Comparison of ENCODE assay signal across 25 mouse cellular contexts in genomic region chr9:86630352-86630931, GRCm38 (mm10). TPM values are rescaled to one million over a fixed set of nuclear protein-coding genes. Genes with fewer than 3 reads are reported as not detected.
DNase-seq lines count a peak whose midpoint lies in the region; ATAC-seq and TF ChIP-seq lines count a peak whose summit lies in the region.
"Had no signal": no experiment of that assay in that cellular context is flagged by ENCODE, and none has a peak within 500 bp of the region (broad histone marks: within the 10 kb centered on the region; RNA-seq: fewer than 3 reads in every experiment).

No protein-coding gene starts in this region.

- no peaks in the 10 kb centered on the region for H3K36me3 ChIP-seq in kidney, postnatal 0 days (ENCODE audit: insufficient read depth, low read length)
- peaks cover 0 to 15% of the 10 kb centered on the region in 2 experiments for H3K36me3 ChIP-seq in CH12.LX (replicated peaks in 1 of 2; ENCODE audit: control insufficient read depth in 1 of 2, insufficient read depth in 1 of 2, low read length in 1 of 2)
- no peaks in the 10 kb centered on the region for H3K36me3 ChIP-seq in heart, embryonic 14.5 days (ENCODE audit: control insufficient read depth, insufficient read depth, low read length)
- H3K36me3 ChIP-seq: limb, embryonic 10.5 days; midbrain, embryonic 12.5 days; neural tube, embryonic 12.5 days had no signal

- no peak overlapping the region for H3K4me2 ChIP-seq in kidney, postnatal 0 days (ENCODE audit: low read length)
- H3K4me2 ChIP-seq in CH12.LX (ENCODE audit: insufficient read depth, low read depth, poor library complexity, severe bottlenecking): peak overlapping the region; percentile 96
- H3K4me2 ChIP-seq in heart, embryonic 14.5 days (ENCODE audit: low read length): peak overlapping the region; percentile 18; the same call in 1 of the 2 replicates
- H3K4me2 ChIP-seq: liver, embryonic 11.5 days; midbrain, embryonic 12.5 days; neural tube, embryonic 12.5 days had no signal

- in situ Hi-C loops in CH12.LX (cut with MboI; ENCODE audit: low pct_ligation_motif_present, low pct_unique_long_range_greater_than_20kb, low sequenced_read_pairs): no loop called here

- TF ChIP-seq POLR2A in CH12.LX (IDR thresholded peaks at IDR 0.05; ENCODE audit: low read depth, low read length): no peak

- H3K4me1 ChIP-seq in kidney, postnatal 0 days (replicated peaks; ENCODE audit: insufficient read depth, low read length): no peaks in the 10 kb centered on the region
- H3K4me1 ChIP-seq in CH12.LX (ENCODE audit: control insufficient read depth in 1 of 2, insufficient read depth in 2 of 2): peaks cover 11 to 63% of the 10 kb centered on the region in 2 experiments
- H3K4me1 ChIP-seq in heart, embryonic 14.5 days (ENCODE audit: control insufficient read depth in 2 of 2, insufficient read depth in 2 of 2, low read length in 2 of 2): peaks cover 4 to 23% of the 10 kb centered on the region in 2 experiments
- H3K4me1 ChIP-seq: midbrain, embryonic 12.5 days; neural tube, embryonic 12.5 days had no signal

- no peak for ATAC-seq in kidney, postnatal 0 days (replicated peaks; ENCODE audit: low FRiP score, low read depth)
- ATAC-seq in heart, embryonic 14.5 days (ENCODE audit: insufficient number of reproducible peaks, insufficient read depth, low FRiP score, low read depth): no peak
- ATAC-seq: forebrain, embryonic 14.5 days; hindbrain, postnatal 0 days had no signal

- DNase-seq in kidney, postnatal 0 days (ENCODE audit: low spot score): peak; percentile 26
- no peak for DNase-seq in kidney, postnatal 25 days
- peak; percentile 6 for DNase-seq in 416B (ENCODE audit: low read depth)
- DNase-seq in CH12.LX (ENCODE audit: extremely low read depth): peak; percentile 34
- DNase-seq in retina, embryonic 14.5 days (ENCODE audit: low spot score): no peak
- no peak for DNase-seq in layer of hippocampus, adult 18-20 months (ENCODE audit: low spot score in 2 of 2)
- no peak for DNase-seq in left cerebral cortex, postnatal 4 days
- DNase-seq: adrenal gland, postnatal 25 days; cerebellum, adult 11-12 months; cerebellum, postnatal 36 days; gastrocnemius, postnatal 14 days; kidney, adult 2 months; kidney, postnatal 14 days; lung, adult 2 months; lung, postnatal 4 days; thymus, adult 18-20 months had no signal

- dilution Hi-C loops in CH12.LX (cut with MboI; ENCODE audit: extremely low pct_ligation_motif_present, extremely low pct_unique_long_range_greater_than_20kb, low sequenced_read_pairs): no loop called here

- TF ChIP-seq EP300 in CH12.LX (IDR thresholded peaks at IDR 0.05; ENCODE audit: low read length): 0 out of 2 replicates have a peak, but pooled peaks have one; percentile 14

- H3K9me3 ChIP-seq in kidney, postnatal 0 days (replicated peaks; ENCODE audit: low read length): no peaks in the 10 kb centered on the region
- peaks cover 3% of the 10 kb centered on the region for H3K9me3 ChIP-seq in CH12.LX (replicated peaks; ENCODE audit: low read length)
- H3K9me3 ChIP-seq in heart, embryonic 14.5 days (ENCODE audit: control insufficient read depth, low read length): no peaks in the 10 kb centered on the region
- H3K9me3 ChIP-seq: limb, embryonic 10.5 days; midbrain, embryonic 12.5 days; neural tube, embryonic 12.5 days had no signal

- no peak for TF ChIP-seq CTCF in kidney, postnatal 0 days (IDR thresholded peaks at IDR 0.05; ENCODE audit: low read depth)
- TF ChIP-seq CTCF in CH12.LX (conservative IDR thresholded peaks at IDR 0.05 in 1 of 2, IDR thresholded peaks at IDR 0.05 in 1 of 2; ENCODE audit: low read depth in 2 of 2, low read length in 2 of 2): no peak

- no peak overlapping the region for H3K9ac ChIP-seq in kidney, postnatal 0 days (ENCODE audit: low read depth, low read length)
- H3K9ac ChIP-seq in CH12.LX (ENCODE audit: insufficient read depth, low read depth): peak overlapping the region; percentile 56; the same call in 1 of the 2 replicates
- no peak overlapping the region; the same call in 1 of the 2 replicates for H3K9ac ChIP-seq in heart, embryonic 14.5 days (ENCODE audit: low read length)
- H3K9ac ChIP-seq: midbrain, embryonic 12.5 days; neural tube, embryonic 12.5 days had no signal

- no peak overlapping the region for H3K4me3 ChIP-seq in kidney, postnatal 0 days (replicated peaks; ENCODE audit: low read depth, low read length)
- H3K4me3 ChIP-seq in CH12.LX (replicated peaks in 1 of 3; ENCODE audit: low read depth in 2 of 3, low read length in 2 of 3, poor library complexity in 1 of 3): peak overlapping the region in 1 of 3 experiments; percentile 16
- H3K4me3 ChIP-seq in heart, embryonic 14.5 days (ENCODE audit: control insufficient read depth in 1 of 2, insufficient read depth in 1 of 2, low read depth in 1 of 2, low read length in 2 of 2): no peak overlapping the region
- H3K4me3 ChIP-seq: erythroblast, embryonic 14.5 days; limb, embryonic 10.5 days; midbrain, embryonic 12.5 days; neural tube, embryonic 12.5 days had no signal

- H3K27me3 ChIP-seq in kidney, postnatal 0 days (ENCODE audit: insufficient read depth, low read length): no peaks in the 10 kb centered on the region
- H3K27me3 ChIP-seq in CH12.LX (replicated peaks): no peaks in the 10 kb centered on the region
- no peaks in the 10 kb centered on the region for H3K27me3 ChIP-seq in heart, embryonic 14.5 days (ENCODE audit: control insufficient read depth, insufficient read depth, low read length)
- H3K27me3 ChIP-seq: midbrain, embryonic 12.5 days; neural tube, embryonic 12.5 days had no signal

- intact Hi-C loops in left cerebral cortex, postnatal 4 days (cut with DNase I): no loop called here

- 79% methylated on average over 5 of the region's 5 CpGs for WGBS in kidney, postnatal 0 days
- 48% methylated on average over 5 of the region's 5 CpGs for WGBS in heart, embryonic 14.5 days

- H3K79me2 ChIP-seq in CH12.LX (replicated peaks; ENCODE audit: control insufficient read depth, extremely low read depth, insufficient read depth, poor library complexity, severe bottlenecking): no peaks in the 10 kb centered on the region

- no peak overlapping the region for H3K27ac ChIP-seq in kidney, postnatal 0 days
- peak overlapping the region; percentile 40; the same call in 1 of the 2 replicates for H3K27ac ChIP-seq in CH12.LX (ENCODE audit: insufficient read depth, low read depth)
- H3K27ac ChIP-seq in heart, embryonic 14.5 days (replicated peaks in 1 of 2; ENCODE audit: control insufficient read depth in 1 of 2, insufficient read depth in 1 of 2, low read depth in 2 of 2, low read length in 2 of 2): peak overlapping the region; percentile 41 to 47; a peak in 1 of 4 replicates
- H3K27ac ChIP-seq: hindbrain, postnatal 0 days; left cerebral cortex, adult 2 months; limb, embryonic 10.5 days; midbrain, embryonic 12.5 days; neural tube, embryonic 12.5 days had no signal

- no peak for TF ChIP-seq RAD21 in CH12.LX (IDR thresholded peaks at IDR 0.05; ENCODE audit: low read depth, low read length)

TF ChIP-seq in CH12.LX, 34 proteins besides CTCF, POLR2A, EP300 and RAD21:
- TF ChIP-seq ZC3H11A (IDR thresholded peaks at IDR 0.05; ENCODE audit: low read depth, low read length) (no peak), BHLHE40 (IDR thresholded peaks at IDR 0.05; ENCODE audit: low read depth, low read length) (0 out of 2 replicates have a peak, but pooled peaks have one; percentile 5), IRF4 (IDR thresholded peaks at IDR 0.05; ENCODE audit: low read depth, low read length) (peak; percentile 47), MAZ (IDR thresholded peaks at IDR 0.05; ENCODE audit: low read depth, low read length) (peak; percentile 95), PAX5 (IDR thresholded peaks at IDR 0.05; ENCODE audit: low read length) (no peak), MEF2A (IDR thresholded peaks at IDR 0.05; ENCODE audit: borderline replicate concordance, low read depth, low read length) (0 out of 2 replicates have a peak, but pooled peaks have one; percentile 27), CHD1 (IDR thresholded peaks at IDR 0.05; ENCODE audit: low read depth, low read length) (no peak)

RNA-seq across cellular contexts. Expression of gene Rwdd2a, which starts 58.7 kb away (rescaled TPM):
- 5.4 and 6.2 TPM in 2 replicates for polyA plus RNA-seq in kidney, postnatal 0 days (2015; fragmentation: Nextera tagmentation; extraction: Ambion mirVana)
- total RNA-seq in CH12.LX (2012; rRNA removed) (1.7 TPM in 2 replicates), CH12.LX (2014; rRNA removed) (2.8 and 2.9 TPM in 2 replicates)
- 2.1 and 2.2 TPM in 2 replicates for polyA plus RNA-seq in CH12.LX (2012; ENCODE audit: insufficient read length, low read depth)
- polyA plus RNA-seq in heart, embryonic 14.5 days (2014; fragmentation: Nextera tagmentation; extraction: Ambion mirVana): 4.2 and 4.8 TPM in 2 replicates
- total RNA-seq in layer of hippocampus, adult 18-20 months (2021): 10 to 100 TPM; 27.5 to 30.3 TPM
- total RNA-seq in left cerebral cortex, postnatal 4 days (2021): 10 to 100 TPM; 13.9 to 16.8 TPM
- polyA plus RNA-seq: erythroblast, embryonic 14.5 days had no signal

RNA-seq across cellular contexts. Expression of gene Pgm3, which starts 58.8 kb away (rescaled TPM):
- 32.6 and 35.7 TPM in 2 replicates for polyA plus RNA-seq in kidney, postnatal 0 days (2015; fragmentation: Nextera tagmentation; extraction: Ambion mirVana)
- total RNA-seq in CH12.LX (2012; rRNA removed): 28.8 and 29.3 TPM in 2 replicates
- 27.4 and 28.5 TPM in 2 replicates for total RNA-seq in CH12.LX (2014; rRNA removed)
- polyA plus RNA-seq in CH12.LX (2012; ENCODE audit: insufficient read length, low read depth): 31.5 and 32.1 TPM in 2 replicates
- polyA plus RNA-seq in heart, embryonic 14.5 days (2014; fragmentation: Nextera tagmentation; extraction: Ambion mirVana): 16.6 and 20.3 TPM in 2 replicates
- 10 to 100 TPM; 17.6 to 18.1 TPM for total RNA-seq in layer of hippocampus, adult 18-20 months (2021)
- total RNA-seq in left cerebral cortex, postnatal 4 days (2021): 10 to 100 TPM; 30.5 to 31.6 TPM

Comparison
In these comparisons a context has a peak if more than half of its experiments do, and no peak if none do; other contexts are left out.
1. DNase-seq: peak in kidney, postnatal 0 days (single experiment), 416B (single experiment) and CH12.LX (single experiment); none in kidney, postnatal 25 days (0 of 2), retina, embryonic 14.5 days (single experiment), layer of hippocampus, adult 18-20 months (0 of 2) and left cerebral cortex, postnatal 4 days (single experiment).